Mouse (Mus musculus) splenic B cell, adult 2 months (primary cell): ENCODE data around the gene Slc2a12.

Source experiments
- DNase-seq: peaks from one replicate; pipeline ENCODE4 v3.0.0-alpha.2; 2011; ENCODE audit warnings: low read depth, low spot score
- H3K27me3 ChIP-seq: 2 replicates; pipeline ENCODE4 v1.6.1; 2012; ENCODE audit warnings: mild to moderate bottlenecking, low read length, moderate library complexity, mixed read lengths; ENCODE audit not compliant: control insufficient read depth, poor library complexity, insufficient read depth, severe bottlenecking
- H3K36me3 ChIP-seq: 2 replicates; pipeline ENCODE4 v1.6.1; 2012; ENCODE audit warnings: mild to moderate bottlenecking, low read length, moderate library complexity, mixed read lengths; ENCODE audit not compliant: control insufficient read depth, poor library complexity, insufficient read depth, severe bottlenecking

Slc2a12 gene

GRCm38 (mm10) chr10:22644853-22645491 is at the start of gene Slc2a12:
Gene Slc2a12 (plus strand): TSS chr10:22645011.
- H3K36me3 ChIP-seq: no peaks in the 10 kb centered on the region
- no peak for DNase-seq
- no peaks in the 10 kb centered on the region for H3K27me3 ChIP-seq

- no peaks in the 10 kb centered on the region for H3K36me3 ChIP-seq
- H3K27me3 ChIP-seq: no peaks in the 10 kb centered on the region; the same call in 1 of the 2 replicates
- no peak for DNase-seq
These were observed 45.8 kb upstream of the Slc2a12 start for GRCm38 (mm10) chr10:22598908-22599480.

- Histone ChIP-seq H3K36me3 (no peaks in the 10 kb centered on the region), H3K27me3 (no peaks in the 10 kb centered on the region; the same call in 1 of the 2 replicates)
- no peak for DNase-seq
These were observed 43.8 kb upstream of the Slc2a12 start for GRCm38 (mm10) chr10:22601046-22601445.

- H3K36me3 ChIP-seq: no peaks in the 10 kb centered on the region
- no peaks in the 10 kb centered on the region; the same call in 1 of the 2 replicates for H3K27me3 ChIP-seq
- DNase-seq: no peak
These were observed 40.0 kb upstream of the Slc2a12 start for GRCm38 (mm10) chr10:22604801-22605200.

DNA sequence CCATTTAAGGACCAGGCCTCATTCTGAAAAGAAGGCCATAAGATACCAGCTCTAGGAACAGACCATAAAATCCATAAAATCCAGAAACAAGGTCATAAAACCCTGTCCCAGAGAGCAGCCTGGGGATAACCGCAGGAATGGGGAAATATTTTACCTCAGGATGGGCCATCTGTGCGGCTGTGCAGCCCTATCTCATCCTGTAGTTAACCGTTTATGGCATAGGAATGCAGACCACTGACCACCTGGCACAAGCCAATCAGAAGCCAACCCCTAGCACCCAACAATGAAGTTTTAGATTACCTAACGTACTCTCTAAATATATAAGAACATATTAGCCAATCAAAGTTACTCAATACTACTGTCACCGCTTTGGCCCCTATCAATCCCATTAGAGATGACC is 36.5 kb upstream of the Slc2a12 start:
- no peaks in the 10 kb centered on the region for H3K27me3 ChIP-seq
- H3K36me3 ChIP-seq: no peaks in the 10 kb centered on the region
- no peak for DNase-seq

DNA sequence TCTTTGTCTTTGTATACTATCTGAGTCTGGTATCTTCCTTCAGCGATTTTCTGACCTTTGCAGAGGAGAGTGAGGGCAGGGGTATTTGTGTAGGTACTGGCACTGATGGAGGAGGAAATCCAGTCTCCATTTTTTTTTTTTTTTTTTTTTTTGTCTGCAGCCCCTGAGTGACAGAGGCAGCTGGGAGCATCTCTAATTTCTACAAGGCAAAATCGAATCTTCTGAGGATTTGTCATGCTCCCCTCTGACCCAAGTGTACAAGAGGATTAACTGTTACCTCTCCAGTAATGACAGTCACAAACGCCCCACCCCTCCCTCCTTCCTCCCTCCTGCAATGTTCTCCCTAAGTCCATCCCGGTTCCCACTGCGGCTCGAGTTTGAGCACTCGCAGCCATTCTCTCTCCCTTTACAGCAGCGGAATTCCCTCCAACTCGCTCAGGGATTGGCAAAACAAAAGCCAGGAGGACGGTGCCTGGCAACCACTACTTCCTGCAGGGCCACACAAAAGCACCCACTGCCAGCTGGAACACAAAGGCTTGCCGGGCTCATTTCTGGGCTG is 35.9 kb upstream of the Slc2a12 start:
- no peaks in the 10 kb centered on the region for H3K36me3 ChIP-seq
- no peaks in the 10 kb centered on the region for H3K27me3 ChIP-seq
- no peak for DNase-seq

- no peaks in the 10 kb centered on the region for H3K36me3 ChIP-seq
- DNase-seq: no peak
- H3K27me3 ChIP-seq: no peaks in the 10 kb centered on the region
These were observed 31.5 kb upstream of the Slc2a12 start for GRCm38 (mm10) chr10:22613301-22613700.

DNA sequence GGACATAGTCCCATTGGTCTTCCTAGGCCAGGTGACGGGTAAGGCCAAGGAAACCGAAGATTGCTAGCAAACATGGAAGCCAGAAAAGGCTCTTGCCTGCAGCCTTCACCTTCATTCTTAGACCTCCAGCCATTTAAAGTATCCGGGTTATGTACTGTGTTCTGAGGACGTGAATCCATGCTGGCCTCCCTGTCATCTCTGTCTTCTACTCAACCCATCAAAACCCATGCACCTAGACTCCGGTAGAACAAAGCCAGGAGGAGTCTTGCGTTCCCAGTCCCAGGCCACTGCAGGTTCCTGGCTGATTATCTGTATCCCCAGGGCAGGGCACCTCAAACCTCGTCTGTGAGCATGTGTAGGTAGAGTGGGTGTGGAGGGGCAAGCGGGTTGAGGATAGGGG is 30.3 kb upstream of the Slc2a12 start:
- H3K27me3 ChIP-seq: no peaks in the 10 kb centered on the region
- no peak for DNase-seq
- no peaks in the 10 kb centered on the region for H3K36me3 ChIP-seq

GRCm38 (mm10) chr10:22615309-22615708 is 29.5 kb upstream of the Slc2a12 start:
- Histone ChIP-seq H3K36me3 (no peaks in the 10 kb centered on the region), H3K27me3 (no peaks in the 10 kb centered on the region)
- DNase-seq: no peak

- no peak for DNase-seq
- no peaks in the 10 kb centered on the region for H3K27me3 ChIP-seq
- H3K36me3 ChIP-seq: no peaks in the 10 kb centered on the region
These were observed 26.0 kb upstream of the Slc2a12 start for GRCm38 (mm10) chr10:22618842-22619241.

- H3K27me3 ChIP-seq: no peaks in the 10 kb centered on the region
- H3K36me3 ChIP-seq: no peaks in the 10 kb centered on the region
- DNase-seq: no peak
These were observed 16.0 kb upstream of the Slc2a12 start for GRCm38 (mm10) chr10:22628832-22629231.

DNA sequence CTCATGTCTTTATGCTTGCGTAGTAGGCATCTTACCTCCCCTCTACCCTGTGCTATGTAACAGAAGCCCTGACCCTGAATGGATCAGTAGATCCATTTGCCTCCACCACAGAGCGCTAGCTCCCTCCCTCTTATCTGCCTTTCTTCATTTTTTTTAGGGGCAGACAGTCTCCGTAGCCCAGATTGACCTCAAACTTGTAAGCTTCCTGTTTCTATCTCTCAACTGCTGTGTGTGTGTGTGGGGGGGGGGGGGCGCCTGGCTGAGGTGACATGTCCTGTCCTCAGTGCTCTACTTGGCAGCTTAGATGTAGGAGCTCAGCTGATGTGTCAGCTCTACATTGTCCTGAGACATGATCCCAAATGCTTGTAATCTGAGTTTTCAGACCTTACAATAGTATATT is 13.7 kb upstream of the Slc2a12 start:
- DNase-seq: no peak
- no peaks in the 10 kb centered on the region for H3K36me3 ChIP-seq
- no peaks in the 10 kb centered on the region for H3K27me3 ChIP-seq

- Histone ChIP-seq H3K36me3 (no peaks in the 10 kb centered on the region), H3K27me3 (no peaks in the 10 kb centered on the region)
- DNase-seq: no peak
These were observed 13.3 kb upstream of the Slc2a12 start for GRCm38 (mm10) chr10:22631528-22631927.

- no peak for DNase-seq
- Histone ChIP-seq H3K36me3 (no peaks in the 10 kb centered on the region), H3K27me3 (no peaks in the 10 kb centered on the region)
These were observed 12.9 kb upstream of the Slc2a12 start for GRCm38 (mm10) chr10:22631956-22632355.

- DNase-seq: no peak
- H3K36me3 ChIP-seq: no peaks in the 10 kb centered on the region
- no peaks in the 10 kb centered on the region for H3K27me3 ChIP-seq
These were observed 11.2 kb upstream of the Slc2a12 start for GRCm38 (mm10) chr10:22633406-22634306.
